Mouse (Mus musculus) small intestine, adult 2 months (tissue): ENCODE results near the gene Hpca.

ENCODE experiments used
- CTCF ChIP-seq: fragments of 200-500 bp; IDR thresholded peaks from 2 replicates; pipeline ENCODE4 v1.5.1; 2012; ENCODE audit warnings: low read depth, mild to moderate bottlenecking, control low read depth, inconsistent platforms, low read length, moderate library complexity, mixed read lengths; ENCODE audit not compliant: insufficient replicate concordance, insufficient read length; ENCODE audit errors: extremely low read depth
- POLR2A ChIP-seq: fragments of 200-500 bp; IDR thresholded peaks from 2 replicates; pipeline ENCODE4 v1.6.1; 2012; ENCODE audit warnings: low read depth, mild to moderate bottlenecking, control low read depth, inconsistent platforms, low read length, moderate library complexity

DNA sequence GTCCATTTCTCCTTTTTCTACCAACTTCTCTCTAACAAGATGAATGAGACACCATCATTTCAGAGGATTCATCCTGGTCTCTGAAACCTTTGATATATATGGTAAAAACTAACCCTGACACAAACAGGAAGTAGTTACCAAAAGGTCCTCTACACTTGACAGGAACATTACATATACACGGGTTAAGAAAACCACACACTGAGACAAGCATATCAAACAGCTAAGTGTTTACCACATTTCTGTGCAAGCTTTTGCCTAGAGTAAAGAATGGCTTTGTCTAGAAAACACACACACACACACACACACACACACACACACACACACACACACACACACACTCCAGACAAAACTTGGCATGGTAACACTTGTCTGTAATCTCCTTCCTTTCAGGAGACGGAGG is 24.6 kb upstream of the Hpca start:
- TF ChIP-seq POLR2A (no peak), CTCF (no peak)
